ENCODE assay signal across 8 mouse cellular contexts in genomic region chr1:51509083-51509482, GRCm38 (mm10). TPM values are rescaled to one million over a fixed set of nuclear protein-coding genes. Genes with fewer than 3 reads are reported as not detected.
A peak's percentile ranks its signal among the peaks of the same experiment; 100 is the strongest.
DNase-seq lines count a peak whose midpoint lies in the region; ATAC-seq and TF ChIP-seq lines count a peak whose summit lies in the region.

No protein-coding gene starts in this region.

- TF ChIP-seq EP300 in liver, postnatal 0 days (IDR thresholded peaks at IDR 0.05; ENCODE audit: low read depth) = 0 out of 2 replicates have a peak, but pooled peaks have one; percentile 8

- peak; percentile 23 for DNase-seq in right cerebral cortex, adult 18-20 months
- no peak for DNase-seq in right cerebral cortex, postnatal 14 days
- peak; percentile 34 for DNase-seq in liver, postnatal 0 days
- DNase-seq in thymus, adult 18-20 months = peak; percentile 11 to 22
- DNase-seq in gastrocnemius, postnatal 10 days = no peak

- H3K9ac ChIP-seq in intestine, embryonic 16.5 days (ENCODE audit: low read depth, low read length) = no peak overlapping the region
- H3K9ac ChIP-seq in liver, postnatal 0 days (replicated peaks) = no peak overlapping the region

- H3K27me3 ChIP-seq in intestine, embryonic 16.5 days (replicated peaks; ENCODE audit: control insufficient read depth, insufficient read depth, low read length) = no peaks in the 10 kb centered on the region
- H3K27me3 ChIP-seq in liver, postnatal 0 days (ENCODE audit: insufficient read depth, low read length) = no peaks in the 10 kb centered on the region

- WGBS in intestine, embryonic 16.5 days = 7% methylated on average over 7 of the region's 7 CpGs
- 8% methylated on average over 7 of the region's 7 CpGs for WGBS in liver, postnatal 0 days (ENCODE audit: insufficient replicate concordance)

- H3K9me3 ChIP-seq in intestine, embryonic 16.5 days (ENCODE audit: control insufficient read depth, low read length) = no peaks in the 10 kb centered on the region
- no peaks in the 10 kb centered on the region for H3K9me3 ChIP-seq in liver, postnatal 0 days (ENCODE audit: low read length)

- no peak overlapping the region for H3K4me3 ChIP-seq in intestine, embryonic 16.5 days (ENCODE audit: low read length)
- H3K4me3 ChIP-seq in liver, postnatal 0 days (ENCODE audit: low read depth, low read length) = no peak overlapping the region

- H3K27ac ChIP-seq in intestine, embryonic 16.5 days (ENCODE audit: low read length) = peak overlapping the region; percentile 66; the same call in 1 of the 2 replicates
- H3K27ac ChIP-seq in liver, postnatal 0 days (ENCODE audit: low read depth) = peak overlapping the region; percentile 58

- H3K36me3 ChIP-seq in intestine, embryonic 16.5 days (ENCODE audit: control insufficient read depth, insufficient read depth, low read length) = no peaks in the 10 kb centered on the region
- H3K36me3 ChIP-seq in liver, postnatal 0 days (replicated peaks; ENCODE audit: insufficient read depth, low read length) = no peaks in the 10 kb centered on the region

- ATAC-seq in common myeloid progenitor, adult 5-6 weeks (replicated peaks; ENCODE audit: low read depth, poor library complexity, severe bottlenecking) = peak; percentile 100
- peak; percentile 99 for ATAC-seq in intestine, embryonic 16.5 days
- ATAC-seq in liver, postnatal 0 days = peak; percentile 84
- ATAC-seq in erythroid progenitor cell, adult 5-6 weeks (replicated peaks; ENCODE audit: low FRiP score, poor library complexity, severe bottlenecking) = no peak

- peaks cover 9% of the 10 kb centered on the region for H3K4me1 ChIP-seq in intestine, embryonic 16.5 days (ENCODE audit: control insufficient read depth, insufficient read depth, low read length)
- peaks cover 27% of the 10 kb centered on the region for H3K4me1 ChIP-seq in liver, postnatal 0 days (ENCODE audit: insufficient read depth)

- no peak for TF ChIP-seq CTCF in liver, postnatal 0 days (IDR thresholded peaks at IDR 0.05; ENCODE audit: low read depth)

- H3K4me2 ChIP-seq in intestine, embryonic 16.5 days (ENCODE audit: low read depth, low read length) = no peak overlapping the region
- H3K4me2 ChIP-seq in liver, postnatal 0 days (ENCODE audit: low read depth, low read length) = no peak overlapping the region

RNA-seq across cellular contexts. Expression of gene Nabp1, which starts 30.9 kb away (rescaled TPM):
- 53.3 and 57.7 TPM in 2 replicates for total RNA-seq in common myeloid progenitor, adult 5-6 weeks (2017)
- 16.0 and 19.1 TPM in 2 replicates for polyA plus RNA-seq in intestine, embryonic 16.5 days (2015; fragmentation: Nextera tagmentation; extraction: Ambion mirVana)
- 6.2 and 7.2 TPM in 2 replicates for polyA plus RNA-seq in liver, postnatal 0 days (2015; fragmentation: Nextera tagmentation; extraction: Ambion mirVana)
- 6.1 and 16.3 TPM in 2 replicates for total RNA-seq in erythroid progenitor cell, adult 5-6 weeks (2015; ENCODE audit: low replicate concordance)
- 14.8 and 16.7 TPM in 2 replicates for total RNA-seq in erythroid progenitor cell, adult 5-6 weeks (2017; ENCODE audit: low replicate concordance)
- total RNA-seq in gastrocnemius, postnatal 10 days (2021) = 10 to 100 TPM; 13.3 to 13.9 TPM

Comparison
In these comparisons a context has a peak if more than half of its experiments do, and no peak if none do; other contexts are left out.
1. DNase-seq: peak in right cerebral cortex, adult 18-20 months (single experiment), liver, postnatal 0 days (single experiment) and thymus, adult 18-20 months (2 of 2); none in right cerebral cortex, postnatal 14 days (single experiment) and gastrocnemius, postnatal 10 days (single experiment).